Mouse (Mus musculus) hindbrain, embryonic 14.5 days (tissue): Measurements from ENCODE around the gene Cntnap5a. TPM values are rescaled to one million over a fixed set of nuclear protein-coding genes. Genes with fewer than 3 reads are reported as not detected.

ENCODE experiments used
- ATAC-seq: fragments of 200-750 bp; cut with Nextera tagmentation; 2 replicates; pipeline ENCODE4 v1.8.0; 2017; ENCODE audit warnings: moderate number of reproducible peaks, mild to moderate bottlenecking, moderate TSS enrichment, moderate library complexity; ENCODE audit not compliant: low FRiP score
- DNase-seq: peaks from one replicate; pipeline ENCODE4 v3.0.0-alpha.2; 2015; ENCODE audit warnings: low spot score
- H3K27ac ChIP-seq: fragments of 300-500 bp; sonication (generic); 2 replicates; pipeline ENCODE4 v1.5.1; 2014; ENCODE audit warnings: mild to moderate bottlenecking, moderate library complexity
- H3K27me3 ChIP-seq: fragments of 300-500 bp; sonication (generic); 2 replicates; pipeline ENCODE4 v1.6.1; 2014; ENCODE audit warnings: mild to moderate bottlenecking, low read length, mixed read lengths; ENCODE audit not compliant: control insufficient read depth, insufficient read depth
- H3K36me3 ChIP-seq: fragments of 300-500 bp; sonication (generic); replicated peaks from 2 replicates; pipeline ENCODE4 v1.6.1; 2014; ENCODE audit not compliant: control insufficient read depth, insufficient read depth
- H3K4me1 ChIP-seq: fragments of 300-500 bp; sonication (generic); replicated peaks from 2 replicates; pipeline ENCODE4 v1.6.1; 2014; ENCODE audit warnings: antibody characterized with exemption, low read length, mixed read lengths; ENCODE audit not compliant: control insufficient read depth, insufficient read depth
- H3K4me2 ChIP-seq: fragments of 300-500 bp; sonication (generic); replicated peaks from 2 replicates; pipeline ENCODE4 v1.6.1; 2014; ENCODE audit warnings: mild to moderate bottlenecking, moderate library complexity
- H3K4me3 ChIP-seq: fragments of 300-500 bp; sonication (generic); replicated peaks from 2 replicates; pipeline ENCODE4 v1.5.1; 2014; ENCODE audit warnings: mild to moderate bottlenecking, low read length
- H3K9ac ChIP-seq: fragments of 300-500 bp; sonication (generic); 2 replicates; pipeline ENCODE4 v1.6.1; 2014
- H3K9me3 ChIP-seq: fragments of 300-500 bp; sonication (generic); 2 replicates; pipeline ENCODE4 v1.6.1; 2016; ENCODE audit warnings: low read length; ENCODE audit not compliant: control insufficient read depth
- WGBS: fragments of 180-500 bp; shearing (Covaris S2); extraction: QIAGEN DNeasy Blood & Tissue Kit; methylation state at CpG from one replicate; pipeline ENCODE4 v1.1.7; 2014; 5-methylcytosine and 5-hydroxymethylcytosine counted together
- polyA plus RNA-seq: library from polyadenylated mRNA; unstranded; fragments of >200 nt; fragmentation: Nextera tagmentation; extraction: Ambion mirVana; gene quantifications from 2 replicates; pipeline ENCODE4 v1.2.1, GENCODE M21; 2014

The Cntnap5a gene
- polyA plus RNA-seq, 1 experiment from 2014 or later = 2.5 TPM

DNA sequence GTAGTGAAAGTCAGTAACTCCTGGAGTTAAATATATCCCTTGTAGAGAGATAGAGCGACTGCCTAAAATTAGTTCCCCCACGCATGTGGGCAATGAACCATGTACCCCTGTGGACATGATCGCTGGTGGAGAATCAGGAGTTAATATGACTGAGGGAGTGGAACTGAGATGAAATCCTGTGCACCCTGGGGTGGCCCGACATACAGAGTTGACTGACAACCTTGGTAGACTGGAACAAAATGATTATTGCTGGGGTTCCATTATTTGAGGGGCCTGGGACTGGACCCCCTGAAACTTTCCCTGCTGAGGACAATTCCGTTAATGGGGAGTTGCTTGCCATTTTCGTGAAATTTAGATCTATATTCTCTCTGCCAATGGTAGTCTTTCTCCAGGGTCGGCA lies 683.0 kb downstream of the Cntnap5a start:
- 24% methylated on average over 7 of the region's 7 CpGs for WGBS
- H3K4me3 ChIP-seq = no peak overlapping the region
- no peak overlapping the region for H3K27ac ChIP-seq
- no peaks in the 10 kb centered on the region for H3K4me1 ChIP-seq
- H3K9me3 ChIP-seq = no peaks in the 10 kb centered on the region
- DNase-seq (no peak), ATAC-seq (peak; percentile 51; the same call in 1 of the 2 replicates)
- no peaks in the 10 kb centered on the region for H3K36me3 ChIP-seq
- no peaks in the 10 kb centered on the region for H3K27me3 ChIP-seq
- H3K9ac ChIP-seq = no peak overlapping the region
- H3K4me2 ChIP-seq = no peak overlapping the region

DNA sequence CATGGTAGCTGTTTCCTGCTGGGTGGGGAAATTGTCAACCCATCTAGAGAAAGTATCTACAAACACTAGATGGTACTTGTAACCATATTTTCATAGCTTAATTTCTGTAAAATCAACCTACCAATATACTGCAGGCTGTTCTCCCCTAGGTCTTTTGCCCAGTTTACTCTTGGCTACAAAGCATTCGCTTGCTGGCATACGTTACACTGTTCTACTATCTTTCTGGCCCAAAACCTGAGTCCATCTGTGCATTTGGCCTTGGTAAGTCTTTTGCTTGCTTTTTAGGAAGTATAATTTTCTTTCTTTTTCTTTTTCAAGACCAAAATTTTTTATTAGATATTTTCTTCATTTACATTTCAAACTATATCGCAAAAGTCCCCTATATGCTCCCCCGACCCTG lies 686.3 kb downstream of the Cntnap5a start:
- no peaks in the 10 kb centered on the region for H3K4me1 ChIP-seq
- H3K4me2 ChIP-seq = no peak overlapping the region
- ATAC-seq = no peak
- H3K9ac ChIP-seq = no peak overlapping the region
- H3K27ac ChIP-seq = no peak overlapping the region
- no peaks in the 10 kb centered on the region for H3K36me3 ChIP-seq
- no peaks in the 10 kb centered on the region for H3K9me3 ChIP-seq
- H3K4me3 ChIP-seq = no peak overlapping the region
- WGBS = 92% methylated on average over 4 of the region's 4 CpGs
- H3K27me3 ChIP-seq = no peaks in the 10 kb centered on the region
- no peak for DNase-seq

DNA sequence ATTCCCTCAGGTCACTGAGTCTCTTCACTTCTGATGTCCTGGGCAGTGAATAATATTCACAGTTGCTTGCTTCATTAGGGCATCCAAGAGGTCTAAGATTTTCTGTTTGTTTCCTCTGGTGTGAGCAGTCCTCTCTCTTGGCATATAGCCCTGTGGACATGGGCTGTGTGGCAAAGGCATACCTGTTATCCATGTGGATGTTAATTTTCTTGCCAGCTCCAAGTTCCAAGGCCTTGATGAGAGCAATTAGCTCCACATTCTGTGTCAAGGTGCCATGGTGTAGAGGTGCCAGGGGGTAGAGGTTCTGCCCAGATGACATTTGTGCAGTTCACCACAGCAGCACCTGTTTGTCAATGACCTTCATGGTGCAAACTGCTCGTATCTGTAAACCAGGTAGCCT lies 689.0 kb downstream of the Cntnap5a start:
- no peaks in the 10 kb centered on the region for H3K9me3 ChIP-seq
- ATAC-seq (no peak), DNase-seq (no peak)
- H3K4me1 ChIP-seq = no peaks in the 10 kb centered on the region
- H3K9ac ChIP-seq = no peak overlapping the region
- no peak overlapping the region for H3K4me2 ChIP-seq
- H3K36me3 ChIP-seq = no peaks in the 10 kb centered on the region
- H3K4me3 ChIP-seq = no peak overlapping the region
- WGBS = 79% methylated on average over 1 of the region's 1 CpGs
- H3K27ac ChIP-seq = no peak overlapping the region
- no peaks in the 10 kb centered on the region for H3K27me3 ChIP-seq

DNA sequence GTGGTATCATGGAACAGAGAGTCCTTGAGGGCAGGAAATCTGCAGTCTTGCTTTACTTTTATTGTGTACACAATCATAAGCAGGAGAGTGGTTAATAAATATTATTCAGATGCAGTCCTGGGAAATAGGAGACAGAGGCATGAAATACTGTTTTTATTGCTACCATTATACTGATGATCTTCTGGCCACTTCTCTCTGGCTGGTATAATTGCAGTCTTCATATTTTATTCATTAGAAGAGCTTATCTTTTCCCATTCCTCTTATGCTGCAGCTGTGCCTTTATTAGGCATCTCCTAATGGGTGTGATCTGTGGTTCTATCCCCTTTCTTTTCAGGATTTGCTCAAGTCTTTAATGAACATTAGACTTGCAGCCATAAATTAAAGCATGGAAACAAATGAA lies 707.8 kb downstream of the Cntnap5a start:
- ATAC-seq (peak; percentile 66), DNase-seq (peak; percentile 31)
- no peak overlapping the region for H3K4me3 ChIP-seq
- no peaks in the 10 kb centered on the region for H3K9me3 ChIP-seq
- no peaks in the 10 kb centered on the region for H3K4me1 ChIP-seq
- H3K9ac ChIP-seq = no peak overlapping the region
- no peak overlapping the region for H3K27ac ChIP-seq
- H3K27me3 ChIP-seq = no peaks in the 10 kb centered on the region
- no peaks in the 10 kb centered on the region for H3K36me3 ChIP-seq
- H3K4me2 ChIP-seq = no peak overlapping the region

DNA sequence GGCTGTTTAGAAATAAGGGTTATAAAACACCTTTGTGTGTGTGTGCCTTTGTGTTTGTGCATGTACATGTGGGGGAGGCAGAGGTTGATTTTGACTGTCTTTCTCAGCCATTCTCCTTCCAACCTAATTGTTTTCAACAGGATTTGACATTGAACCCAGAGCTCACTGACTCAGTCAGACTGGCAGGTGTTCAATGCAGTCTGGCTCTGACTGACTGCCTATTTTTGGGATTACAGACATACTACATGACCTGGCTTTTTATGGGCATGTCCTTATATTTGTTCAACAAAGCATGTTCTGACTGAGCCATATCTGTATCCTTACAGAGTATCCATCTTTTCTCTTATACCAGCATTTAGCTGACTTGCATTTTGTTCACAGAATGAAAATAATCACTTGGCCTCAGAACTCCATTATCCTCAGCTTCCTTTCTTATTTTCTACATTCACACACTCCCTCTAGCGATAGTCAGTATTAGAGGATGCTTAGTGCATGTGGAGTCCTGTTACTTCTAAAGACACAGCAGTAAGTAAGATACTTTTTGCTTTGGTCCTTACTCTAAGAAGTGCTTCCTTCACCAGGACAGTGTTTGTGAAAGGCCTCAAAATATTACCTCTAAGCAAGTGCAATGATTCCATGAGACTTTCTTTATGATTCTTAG lies 717.6 kb downstream of the Cntnap5a start:
- DNase-seq = no peak
- 85% methylated on average over 1 of the region's 1 CpGs for WGBS

DNA sequence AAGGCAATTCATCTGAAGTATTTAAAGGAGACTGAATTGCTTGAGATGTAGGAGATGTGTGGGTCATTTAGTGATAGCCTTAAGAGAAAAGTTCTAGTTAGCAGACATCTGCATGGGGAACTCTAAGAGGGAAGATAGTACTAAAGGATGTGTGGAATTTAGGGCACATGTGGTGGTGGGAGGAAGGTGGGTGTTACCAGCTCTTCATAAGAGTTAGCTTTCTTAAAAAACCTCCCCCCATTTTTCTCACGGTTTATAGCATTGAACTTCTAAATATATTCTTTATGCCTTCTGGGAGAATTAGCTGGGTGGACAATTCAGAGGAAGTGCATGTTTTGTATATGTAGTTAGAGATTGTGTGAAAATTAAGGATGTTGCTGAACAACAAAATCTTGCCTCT lies 725.3 kb downstream of the Cntnap5a start:
- Histone ChIP-seq H3K4me2 (no peak overlapping the region), H3K9ac (no peak overlapping the region), H3K9me3 (no peaks in the 10 kb centered on the region), H3K4me3 (no peak overlapping the region), H3K36me3 (no peaks in the 10 kb centered on the region), H3K4me1 (no peaks in the 10 kb centered on the region), H3K27ac (no peak overlapping the region), H3K27me3 (no peaks in the 10 kb centered on the region)
- WGBS = 91% methylated on average over 1 of the region's 1 CpGs
- ATAC-seq (no peak), DNase-seq (no peak)

More for the DNA sequence above, 717.6 kb downstream of the Cntnap5a start:
- Histone ChIP-seq H3K9me3 (no peaks in the 10 kb centered on the region), H3K9ac (no peak overlapping the region), H3K4me1 (no peaks in the 10 kb centered on the region), H3K27ac (no peak overlapping the region), H3K27me3 (no peaks in the 10 kb centered on the region), H3K36me3 (no peaks in the 10 kb centered on the region), H3K4me2 (no peak overlapping the region), H3K4me3 (no peak overlapping the region)
- no peak for ATAC-seq

DNA sequence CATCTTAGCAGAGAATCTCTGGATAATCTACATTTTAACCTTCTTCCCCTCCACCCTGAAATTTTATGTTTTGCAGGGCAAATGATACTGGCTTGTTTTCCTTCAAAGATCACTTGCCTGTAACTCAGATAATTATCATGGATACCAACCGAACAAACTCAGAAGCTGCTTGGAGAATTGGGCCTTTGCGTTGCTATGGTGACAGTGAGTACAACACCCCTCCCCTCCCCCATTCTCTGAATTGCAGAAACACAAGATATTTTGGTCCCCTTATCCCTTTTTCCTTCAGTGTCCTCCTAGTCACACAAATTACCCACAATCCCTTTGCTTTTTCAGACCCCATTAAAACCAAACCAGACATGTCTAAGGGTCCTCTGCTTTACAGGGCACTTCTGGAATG lies 743.8 kb downstream of the Cntnap5a start:
- H3K27ac ChIP-seq = no peak overlapping the region
- no peaks in the 10 kb centered on the region for H3K9me3 ChIP-seq
- no peaks in the 10 kb centered on the region for H3K36me3 ChIP-seq
- H3K4me1 ChIP-seq = 0 out of 2 replicates have a peak, but pooled peaks cover 3% of the 10 kb centered on the region
- H3K27me3 ChIP-seq = no peaks in the 10 kb centered on the region
- H3K4me3 ChIP-seq = no peak overlapping the region
- 42% methylated on average over 2 of the region's 2 CpGs for WGBS
- DNase-seq (no peak), ATAC-seq (no peak)
- H3K9ac ChIP-seq = no peak overlapping the region
- no peak overlapping the region for H3K4me2 ChIP-seq

DNA sequence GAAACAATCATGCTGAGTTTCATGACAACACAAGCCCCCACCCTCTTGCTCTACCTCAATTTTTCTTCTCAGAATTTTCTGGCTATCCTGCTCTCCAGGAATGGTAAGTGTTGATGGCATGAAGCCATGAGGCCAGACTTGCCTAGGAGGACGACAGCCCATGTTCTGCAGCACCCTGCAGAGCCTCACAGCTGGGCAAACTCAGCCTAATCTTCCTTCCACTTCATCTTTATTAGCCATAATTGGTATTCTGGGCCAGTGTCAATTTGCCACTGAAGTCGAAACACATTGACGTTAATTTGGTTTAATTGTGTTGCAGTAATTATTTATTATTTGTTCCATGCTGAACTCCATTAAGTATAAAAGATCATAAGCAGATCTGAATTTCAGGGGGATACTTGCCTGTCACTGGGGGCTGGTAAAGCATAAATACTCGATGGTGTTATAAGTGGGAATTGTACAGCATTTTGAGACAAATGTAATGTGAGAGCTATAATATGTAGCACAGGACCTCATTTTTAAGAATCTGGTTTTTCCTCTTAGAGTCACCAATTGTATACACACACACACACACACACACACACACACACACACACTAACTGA lies 770.7 kb downstream of the Cntnap5a start:
- WGBS = 45% methylated on average over 4 of the region's 4 CpGs
- Histone ChIP-seq H3K4me3 (no peak overlapping the region), H3K4me1 (no peaks in the 10 kb centered on the region), H3K27ac (no peak overlapping the region), H3K36me3 (no peaks in the 10 kb centered on the region), H3K4me2 (no peak overlapping the region), H3K9me3 (peaks cover 7% of the 10 kb centered on the region), H3K9ac (no peak overlapping the region), H3K27me3 (no peaks in the 10 kb centered on the region)
- ATAC-seq = peak; percentile 75
- peak; percentile 26 for DNase-seq

DNA sequence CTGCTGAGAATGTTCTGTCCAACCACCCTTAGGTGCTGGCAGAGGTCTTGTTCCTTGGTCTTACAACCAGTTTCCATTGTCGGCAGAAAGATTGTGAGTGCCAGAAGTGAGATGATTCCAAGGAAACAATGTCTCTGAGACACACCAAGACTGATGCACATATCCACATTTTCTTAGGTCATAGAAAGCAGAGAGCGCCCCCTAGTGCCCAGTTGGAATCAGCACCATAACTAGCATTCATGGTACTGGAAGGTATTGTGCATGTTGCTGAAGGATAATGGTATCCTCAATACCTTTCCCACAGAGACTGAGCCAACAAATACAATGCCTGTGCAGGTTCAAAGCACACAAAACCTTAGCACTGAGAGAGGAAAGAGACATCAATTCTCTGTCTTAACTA lies 793.1 kb downstream of the Cntnap5a start:
- DNase-seq = peak; percentile 71
- no peak overlapping the region for H3K4me2 ChIP-seq
- H3K36me3 ChIP-seq = no peaks in the 10 kb centered on the region
- no peak overlapping the region for H3K27ac ChIP-seq
- WGBS = 15% methylated on average over 2 of the region's 2 CpGs
- no peak overlapping the region for H3K4me3 ChIP-seq
- no peak; the same call in 1 of the 2 replicates for ATAC-seq
- no peaks in the 10 kb centered on the region for H3K4me1 ChIP-seq
- no peak overlapping the region for H3K9ac ChIP-seq
- no peaks in the 10 kb centered on the region for H3K27me3 ChIP-seq
- H3K9me3 ChIP-seq = no peaks in the 10 kb centered on the region
